Mouse (Mus musculus) kidney, postnatal 14 days (tissue): ENCODE measurements around the gene Nr2f6.
"Not testable (repeated sequence)": the region's sequence is repeated elsewhere in the genome, so short reads cannot be mapped to it uniquely, and the experiment has no call there.

ENCODE experiments used
- DNase-seq: peaks from one replicate; pipeline ENCODE4 v3.0.0; 2022; ENCODE audit warnings: mixed read lengths

Nr2f6 gene

DNA sequence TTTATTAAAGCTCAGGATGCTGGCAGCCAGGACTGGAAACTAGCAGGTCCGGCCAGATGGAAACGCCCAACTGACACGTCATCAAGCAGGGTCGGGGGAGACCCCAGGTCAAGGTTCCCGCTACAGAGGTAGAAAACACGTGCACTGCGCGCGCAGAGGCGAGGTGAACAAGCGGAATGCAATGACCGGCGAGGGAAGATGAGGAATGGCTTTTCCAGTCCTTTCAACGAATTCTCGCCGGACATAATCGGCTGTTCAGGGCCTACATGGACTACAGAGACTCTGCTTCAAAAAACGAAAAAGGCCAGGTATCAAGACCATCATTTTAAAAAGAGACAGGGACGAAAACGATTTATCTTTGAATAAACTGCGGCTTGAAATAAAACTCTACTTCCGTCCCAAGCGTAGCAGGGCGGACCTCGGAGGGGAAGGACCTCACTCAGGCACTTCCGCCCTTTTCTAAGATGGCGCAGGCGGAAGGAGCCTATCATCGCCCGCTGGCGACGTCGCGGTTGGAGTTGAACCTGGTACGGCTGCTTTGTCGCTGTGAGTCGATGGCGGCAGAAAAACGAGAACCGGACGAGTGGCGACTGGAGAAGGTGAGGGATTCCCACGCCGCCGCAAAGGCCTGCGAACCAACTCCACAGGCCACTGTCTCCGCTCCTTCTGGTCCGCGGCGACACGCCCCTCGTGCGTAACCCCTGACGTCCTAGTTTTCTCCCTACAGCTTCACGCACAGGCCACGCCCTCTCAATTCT lies 14.8 kb downstream of the Nr2f6 start, which contains the start of gene Use1:
Gene Use1, plus strand, starts transcription at position 78 of the 758 bp plus-strand sequence.
- DNase-seq: peak; percentile 96

DNA sequence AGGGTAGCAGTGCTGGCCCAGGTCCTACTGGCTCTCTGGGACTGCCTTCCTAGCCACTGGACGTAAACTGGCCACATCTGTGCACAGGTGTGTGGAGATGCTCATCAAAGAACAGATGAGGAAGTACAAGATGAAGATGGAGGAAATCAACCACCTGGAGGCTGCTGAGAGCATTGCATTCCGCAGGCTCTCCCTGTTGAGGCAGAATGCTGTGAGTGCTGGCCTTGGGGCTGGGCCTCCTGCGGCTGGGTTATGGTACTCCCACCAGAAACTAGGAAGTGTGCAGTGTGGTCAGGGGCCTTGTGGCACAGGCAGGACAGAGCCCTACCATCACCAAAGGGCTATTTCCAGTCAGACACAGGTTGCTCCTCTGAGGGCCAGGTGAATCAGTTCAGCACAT lies 23.7 kb downstream of the Nr2f6 start:
- DNase-seq: no peak

DNA sequence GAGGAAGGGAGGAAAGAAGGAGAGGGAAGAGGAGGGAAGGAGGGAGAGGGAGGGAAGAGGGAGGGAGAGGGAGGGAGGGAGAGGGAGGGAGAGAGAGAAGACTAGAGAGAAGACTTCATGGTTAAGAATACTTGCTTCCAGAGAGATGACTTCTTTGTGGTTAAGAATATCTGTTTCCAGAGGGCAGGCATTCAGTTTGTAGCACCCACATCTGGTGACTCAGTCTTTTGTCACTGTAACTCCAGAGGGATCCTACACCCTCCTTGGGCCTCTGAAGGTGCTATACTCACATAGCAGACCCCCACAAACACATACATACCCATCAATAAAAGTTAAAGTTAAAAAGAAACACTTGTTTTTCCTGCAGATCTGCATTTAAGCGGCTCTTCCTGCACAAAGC lies 30.2 kb downstream of the Nr2f6 start:
- no peak for DNase-seq

DNA sequence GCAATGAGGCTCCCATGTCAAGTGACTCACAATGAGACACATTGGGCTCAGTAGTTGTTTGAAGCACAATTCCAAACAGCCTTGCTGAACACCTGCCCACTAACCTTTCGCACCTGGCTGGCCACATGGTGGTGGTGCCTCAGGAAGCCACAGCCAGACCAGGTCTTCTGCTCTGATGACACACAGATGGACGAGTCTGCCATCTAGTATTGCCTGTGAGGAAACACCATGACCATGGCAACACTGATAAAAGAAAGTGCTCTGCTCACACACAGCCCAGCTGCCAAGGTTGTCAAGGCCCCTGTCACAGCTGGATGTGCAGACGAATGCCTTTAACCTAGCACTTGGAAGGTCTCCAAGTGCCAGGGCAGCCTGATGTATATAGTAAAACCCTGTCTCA lies 30.6 kb downstream of the Nr2f6 start:
- no peak for DNase-seq

DNA sequence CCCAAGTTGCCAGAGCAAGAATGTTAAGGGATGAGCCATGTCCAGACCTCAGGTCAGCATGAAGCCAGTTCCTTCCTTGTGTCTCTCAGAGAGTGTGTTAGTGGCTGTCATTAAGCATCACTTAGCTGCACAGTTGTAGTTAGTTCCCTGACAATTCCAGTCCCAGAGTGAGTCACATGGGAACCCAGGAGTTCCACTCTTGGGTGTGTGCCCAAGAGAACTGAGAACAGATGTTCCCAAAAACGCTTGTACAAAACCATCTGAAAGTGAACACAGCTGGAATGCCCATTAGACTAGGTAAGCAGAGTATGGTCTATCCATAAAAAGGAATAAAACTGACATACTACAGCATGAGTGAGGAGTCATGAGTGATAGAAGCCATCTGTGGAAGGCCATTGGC lies 35.2 kb downstream of the Nr2f6 start:
- DNase-seq: no peak

DNA sequence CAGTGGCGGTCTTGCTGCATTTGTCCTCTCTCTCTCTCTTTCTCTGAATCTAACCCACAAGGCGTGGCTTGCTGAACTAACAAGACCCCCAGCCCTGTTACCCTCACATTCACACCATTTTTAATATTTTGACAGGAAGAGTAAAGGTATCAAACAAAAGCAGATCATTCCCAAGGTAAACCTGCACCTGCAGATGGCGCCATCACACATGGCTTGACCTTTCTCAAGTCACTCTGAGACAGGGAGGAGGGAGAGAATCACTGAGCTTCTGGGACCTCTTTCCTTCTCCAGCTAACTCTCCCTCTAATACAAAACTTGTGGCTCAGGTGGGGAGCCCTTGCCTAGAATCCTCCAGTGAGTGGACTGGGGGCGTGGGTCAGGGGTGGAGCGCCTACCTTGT lies 41.1 kb downstream of the Nr2f6 start:
- peak; percentile 49 for DNase-seq

DNA sequence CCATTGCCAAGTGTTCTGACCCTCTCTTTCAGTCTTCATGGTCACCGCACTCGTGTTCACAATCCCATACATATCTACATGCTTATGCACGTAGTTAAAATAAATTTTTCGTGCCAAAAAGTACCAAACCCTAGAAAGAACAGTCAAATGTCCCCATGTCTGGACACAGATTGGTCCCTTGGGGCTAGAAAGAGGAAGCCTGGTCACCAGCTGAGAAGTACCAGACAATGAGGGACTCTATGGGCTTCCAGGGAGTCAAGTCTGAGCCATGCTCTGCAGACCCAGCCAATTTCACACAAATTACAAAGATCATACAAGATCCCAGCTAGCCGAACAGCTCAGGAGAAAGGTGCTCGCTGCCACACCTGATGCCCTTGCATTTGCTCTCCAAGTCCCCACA lies 43.9 kb downstream of the Nr2f6 start:
- not testable (repeated sequence) for DNase-seq

DNA sequence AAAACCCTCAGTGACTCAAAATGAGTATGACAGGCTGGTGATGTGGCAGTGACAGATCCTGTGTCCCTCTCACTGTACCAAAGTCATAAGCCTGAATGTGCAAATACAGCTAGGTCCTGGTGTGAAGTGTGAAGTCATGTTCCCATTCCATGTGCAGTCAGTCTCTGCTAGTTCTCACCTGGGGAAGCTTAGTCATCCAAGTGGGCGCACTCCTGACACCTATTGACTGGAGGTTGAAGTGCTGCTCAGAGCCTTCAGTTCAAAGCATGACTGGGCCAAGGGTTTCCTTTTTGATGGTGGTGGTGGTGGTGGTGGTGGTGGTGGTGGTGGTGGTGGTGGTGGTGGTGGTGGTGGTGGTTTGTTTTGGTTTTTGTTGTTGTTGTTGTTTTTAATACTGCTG lies 56.9 kb downstream of the Nr2f6 start:
- peak; percentile 38 for DNase-seq
